In genomic region chr2:162931123-162931673, GRCm38 (mm10) we compare ENCODE assay signal across 8 mouse cellular contexts. TPM values are rescaled to one million over a fixed set of nuclear protein-coding genes. Genes with fewer than 3 reads are reported as not detected.
A peak's percentile ranks its signal among the peaks of the same experiment; 100 is the strongest.
DNase-seq lines count a peak whose midpoint lies in the region; ATAC-seq and TF ChIP-seq lines count a peak whose summit lies in the region.

Gene Srsf6, plus strand, starts transcription at chr2:162931528.

- ATAC-seq in activated CD4-positive, CD25-positive, alpha-beta regulatory T cell, adult 4 months = peak; percentile 87

- peaks cover 5% of the 10 kb centered on the region for H3K4me1 ChIP-seq in cortical plate, adult 2 months (ENCODE audit: control insufficient read depth, insufficient read depth, low read length)
- peaks cover 44% of the 10 kb centered on the region for H3K4me1 ChIP-seq in megakaryocyte, embryonic 14.5 days

- TF ChIP-seq POLR2A in cortical plate, adult 2 months (IDR thresholded peaks at IDR 0.05; ENCODE audit: extremely low read depth, insufficient read depth, low read length) = peak; percentile 68

- DNase-seq in gastrocnemius, adult 8-10 months (ENCODE audit: low spot score in 2 of 2) = peak; percentile 82 to 88
- peak; percentile 88 for DNase-seq in hindlimb bud, embryonic 11.5 days (ENCODE audit: extremely low spot score, low read depth, low spot score)
- DNase-seq in left cerebral cortex, adult 8-10 months (ENCODE audit: low spot score in 2 of 2) = peak; percentile 85
- DNase-seq in right cerebral cortex, postnatal 10 days (ENCODE audit: low spot score in 2 of 2) = peak; percentile 92 to 94
- peak; percentile 86 for DNase-seq in urinary bladder, postnatal 25 days (ENCODE audit: low spot score)

- H3K27ac ChIP-seq in cortical plate, adult 2 months (ENCODE audit: insufficient read depth, low read length) = peak within 1 kb of the TSS; percentile 99

- peaks cover 5% of the 10 kb centered on the region; the same call in 1 of the 2 replicates for H3K9me3 ChIP-seq in megakaryocyte, embryonic 14.5 days

- peaks cover 35% of the 10 kb centered on the region for H3K36me3 ChIP-seq in megakaryocyte, embryonic 14.5 days (replicated peaks; ENCODE audit: low read length)

- H3K27me3 ChIP-seq in megakaryocyte, embryonic 14.5 days (replicated peaks) = no peaks in the 10 kb centered on the region

- no peak for TF ChIP-seq CTCF in cortical plate, adult 2 months (IDR thresholded peaks at IDR 0.05; ENCODE audit: extremely low read depth, insufficient read depth, low read length)

- peak within 1 kb of the TSS; percentile 46 for H3K4me3 ChIP-seq in cortical plate, adult 2 months (ENCODE audit: insufficient read depth, low read length)
- H3K4me3 ChIP-seq in megakaryocyte, embryonic 14.5 days (replicated peaks) = peak within 1 kb of the TSS; percentile 97

RNA-seq across cellular contexts. Expression of gene Srsf6, which starts in this region (rescaled TPM):
- 10 to 100 TPM; 39.6 to 43.9 TPM for polyA plus RNA-seq in activated CD4-positive, CD25-positive, alpha-beta regulatory T cell, adult 4 months (2017; shearing (Covaris generic))
- polyA plus RNA-seq in cortical plate, adult 2 months (2012; rRNA removed) = 129 and 140 TPM in 2 replicates
- 10 to 100 TPM; 29.8 to 41.1 (median 32.9) TPM for total RNA-seq in gastrocnemius, adult 8-10 months (2022)
- total RNA-seq in left cerebral cortex, adult 8-10 months (2022) = 10 to 100 TPM; 76.9 to 90.1 (median 84.4) TPM
- 37.6 and 68.1 TPM in 2 replicates for polyA plus RNA-seq in megakaryocyte, embryonic 14.5 days (2012; ENCODE audit: insufficient read depth, low replicate concordance)

Comparison
In these comparisons a context has a peak if more than half of its experiments do, and no peak if none do; other contexts are left out.
1. Peak in every context shown above with its lines: DNase-seq, ATAC-seq, H3K4me3 ChIP-seq and H3K27ac ChIP-seq.